Mouse (Mus musculus) cerebral cortex, adult 2 months (tissue): ENCODE measurements around the gene Emc4.

Source experiments
- WGBS: fragments of 180-500 bp; shearing (Covaris S2); methylation state at CpG from one replicate; pipeline ENCODE4 v1.1.7; 2018; 5-methylcytosine and 5-hydroxymethylcytosine counted together

The Emc4 gene

GRCm38 (mm10) chr2:112337211-112337610 lies 30.6 kb downstream of the Emc4 start:
- 91% methylated on average over 6 of the region's 6 CpGs for WGBS

- WGBS: 69% methylated on average over 4 of the region's 4 CpGs
These were observed 35.6 kb downstream of the Emc4 start for GRCm38 (mm10) chr2:112332051-112332898.

GRCm38 (mm10) chr2:112328069-112328777 lies 39.6 kb downstream of the Emc4 start:
- 86% methylated on average over 11 of the region's 11 CpGs for WGBS

- WGBS: 46% methylated on average over 7 of the region's 7 CpGs
These were observed 48.9 kb downstream of the Emc4 start for GRCm38 (mm10) chr2:112318905-112319304.

GRCm38 (mm10) chr2:112318227-112318626 lies 49.6 kb downstream of the Emc4 start:
- 84% methylated on average over 2 of the region's 2 CpGs for WGBS

GRCm38 (mm10) chr2:112315638-112316037 lies 52.2 kb downstream of the Emc4 start:
- WGBS: 91% methylated on average over 7 of the region's 7 CpGs
